Mouse (Mus musculus) stomach, postnatal 0 days (tissue): ENCODE data around the gene 5530401A14Rik.

Source experiments
- CTCF ChIP-seq: IDR thresholded peaks from 2 replicates; pipeline ENCODE4 v1.5.1; 2016; ENCODE audit warnings: antibody characterized with exemption, low read depth, mild to moderate bottlenecking, moderate library complexity
- EP300 ChIP-seq: optimal IDR thresholded peaks from 2 replicates; pipeline ENCODE3; 2016; ENCODE audit warnings: antibody characterized with exemption

DNA sequence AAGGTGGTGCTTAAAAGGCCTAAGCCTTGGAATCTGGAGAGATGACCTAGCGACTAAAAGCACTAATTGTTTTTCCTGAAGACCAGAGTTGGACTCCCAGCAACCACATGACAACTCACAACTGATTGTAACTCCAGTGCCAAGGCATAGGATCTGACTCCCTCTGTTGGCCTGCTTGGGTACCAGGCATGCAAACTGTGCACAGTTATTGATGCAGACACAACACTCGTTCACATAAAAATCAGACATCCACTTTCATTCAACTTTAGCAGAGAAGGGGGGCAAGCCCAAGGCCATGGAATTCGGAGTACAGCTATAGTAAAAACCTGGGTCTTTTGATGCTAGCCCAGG is 14.8 kb upstream of the 5530401A14Rik start:
- TF ChIP-seq CTCF = peak; percentile 22; the same call in 1 of the 2 replicates
- TF ChIP-seq EP300 = no peak
